Mouse (Mus musculus): Measurements from ENCODE around the gene 1810055G02Rik.

1810055G02Rik gene

DNA sequence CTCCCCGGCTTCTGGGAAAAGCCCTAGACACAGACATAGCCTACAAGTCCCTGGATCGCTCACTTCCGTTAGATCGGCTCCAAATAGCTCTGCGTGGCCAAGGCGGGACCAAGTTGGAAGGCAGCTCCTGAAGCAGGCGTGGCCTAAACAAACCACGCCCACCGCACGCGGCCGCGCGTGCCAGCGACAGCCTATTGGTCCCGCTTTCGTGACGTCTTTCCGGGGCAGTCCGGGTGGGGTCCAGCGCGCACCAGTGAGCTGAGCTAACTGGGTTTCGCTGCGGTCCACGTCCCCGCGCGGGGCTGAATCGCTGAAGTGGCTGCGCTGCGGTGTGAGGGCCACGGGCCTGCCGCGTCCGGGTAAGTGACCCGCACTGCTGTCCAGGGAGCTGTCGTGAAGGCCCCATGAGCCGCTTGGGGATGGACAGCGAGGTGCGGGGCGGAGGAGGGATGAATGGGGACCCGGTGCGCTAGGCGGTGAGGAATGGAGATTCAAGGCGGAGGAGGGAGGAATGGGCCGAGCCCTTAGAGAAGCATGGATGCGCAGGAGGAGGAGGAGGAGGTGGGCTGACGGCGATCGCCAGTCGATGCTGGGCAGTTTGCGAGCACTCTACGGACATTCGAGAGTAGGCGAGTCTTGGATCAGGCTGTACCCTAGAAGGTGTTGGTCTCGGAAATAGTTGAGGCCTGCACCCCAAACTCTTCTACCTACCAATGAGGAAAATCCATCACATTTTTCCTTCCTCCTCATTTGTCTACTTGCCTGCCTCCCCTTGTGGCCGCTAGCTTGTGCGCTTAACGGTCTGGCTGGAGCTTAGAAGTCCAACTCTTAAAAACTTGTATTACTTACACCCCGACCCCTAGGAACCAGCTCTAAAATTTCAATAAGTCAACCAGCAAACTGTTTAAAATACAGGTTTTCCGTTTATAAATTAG is at the start of gene 1810055G02Rik:
1810055G02Rik (plus strand) TSS at position 216 of the 935 bp plus-strand sequence.
- DNase-seq (ENCODE audit: low read depth, low spot score): peak; percentile 99

DNA sequence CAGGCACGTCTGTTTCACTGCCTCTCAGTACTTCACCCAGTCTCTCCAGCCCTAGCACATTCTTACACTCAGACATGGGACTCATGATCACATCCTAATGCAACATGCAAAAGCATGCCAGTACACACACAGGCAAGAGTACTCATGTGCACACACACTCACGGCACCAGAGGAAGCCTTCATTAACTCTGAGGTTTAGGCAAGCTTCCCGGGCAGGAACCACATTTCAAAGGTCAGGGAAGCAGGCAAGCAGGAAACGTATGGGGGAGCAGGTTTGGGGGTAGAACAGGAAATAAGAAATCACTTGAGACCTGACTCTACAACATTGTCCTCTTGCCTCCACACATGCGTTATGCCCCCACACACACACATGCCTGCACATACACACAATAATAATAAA is 42.6 kb upstream of the 1810055G02Rik start:
- DNase-seq (ENCODE audit: low read depth, low spot score): no peak

DNA sequence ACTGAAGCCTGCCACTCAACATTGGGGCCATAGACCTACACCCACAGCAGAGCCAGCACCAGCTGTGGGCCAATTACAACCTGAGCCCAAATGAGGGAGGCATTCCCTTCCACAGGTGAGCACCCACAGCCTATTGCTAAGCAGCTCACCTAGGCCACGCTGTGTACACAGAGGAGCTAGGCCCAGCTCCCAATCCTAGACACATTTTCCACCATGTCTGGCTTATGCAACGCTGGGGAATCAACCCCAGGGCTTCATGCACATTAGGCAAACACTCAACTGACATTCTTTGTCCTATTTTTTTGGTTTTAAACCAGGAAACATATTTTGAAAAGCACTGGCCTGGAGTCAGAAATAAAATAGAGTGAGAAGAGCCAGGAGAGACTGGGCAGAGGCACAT is 41.5 kb upstream of the 1810055G02Rik start:
- DNase-seq (ENCODE audit: low read depth, low spot score): no peak

DNA sequence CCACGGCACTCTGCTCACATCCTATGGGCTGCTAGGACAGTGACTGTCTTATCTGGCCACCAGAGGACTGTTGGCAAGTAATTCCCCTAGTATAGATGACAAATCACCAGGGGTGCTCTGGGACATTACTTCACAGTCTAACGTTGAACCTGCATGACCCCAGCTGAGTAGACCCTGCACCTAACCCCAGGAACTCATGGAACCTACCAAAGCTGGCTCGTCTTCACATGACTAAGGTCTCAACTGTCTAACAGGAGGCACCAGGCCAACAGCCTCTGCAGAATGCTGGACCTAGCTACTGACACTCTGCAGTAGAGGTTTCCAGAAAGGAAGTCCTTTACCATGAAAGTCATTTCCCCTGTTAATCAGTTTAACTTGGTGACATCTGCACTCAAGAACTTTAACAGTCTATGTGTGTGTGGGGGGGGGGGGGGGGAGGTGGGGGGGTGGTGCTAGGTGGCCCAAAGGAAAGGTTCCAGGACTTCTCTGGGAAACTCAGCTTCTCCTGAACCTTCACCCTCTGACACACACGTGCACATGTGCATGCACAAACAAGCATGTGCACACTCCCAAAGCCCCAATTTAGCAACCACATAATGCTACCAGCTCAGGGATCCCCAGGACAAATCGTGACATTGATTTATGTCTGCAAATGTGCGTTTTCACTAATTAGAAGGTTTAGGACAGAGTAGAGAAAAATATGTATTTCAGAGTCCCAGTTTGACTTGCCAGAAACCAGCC is 40.8 kb upstream of the 1810055G02Rik start:
- DNase-seq (ENCODE audit: low read depth, low spot score): no peak

DNA sequence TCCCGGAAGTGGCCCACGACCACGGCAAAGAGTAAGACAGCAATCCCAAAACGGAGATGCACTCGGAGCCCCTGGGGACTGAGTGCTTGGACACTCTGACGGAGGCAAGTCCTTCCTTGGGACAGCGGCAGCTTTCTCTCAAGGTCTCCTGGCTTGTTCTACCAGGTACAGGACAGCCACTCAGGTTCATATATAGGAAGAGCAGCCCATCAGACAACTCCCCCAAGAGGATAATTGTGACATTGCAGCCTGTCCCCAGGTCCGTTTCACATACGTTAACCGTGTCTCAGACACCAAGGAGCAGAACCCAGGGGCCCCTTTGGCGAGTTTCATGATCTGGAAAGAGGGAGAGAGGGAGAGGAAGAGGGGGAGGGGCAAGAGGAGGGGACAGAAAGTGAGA is 40.1 kb upstream of the 1810055G02Rik start:
- DNase-seq (ENCODE audit: low read depth, low spot score): no peak

DNA sequence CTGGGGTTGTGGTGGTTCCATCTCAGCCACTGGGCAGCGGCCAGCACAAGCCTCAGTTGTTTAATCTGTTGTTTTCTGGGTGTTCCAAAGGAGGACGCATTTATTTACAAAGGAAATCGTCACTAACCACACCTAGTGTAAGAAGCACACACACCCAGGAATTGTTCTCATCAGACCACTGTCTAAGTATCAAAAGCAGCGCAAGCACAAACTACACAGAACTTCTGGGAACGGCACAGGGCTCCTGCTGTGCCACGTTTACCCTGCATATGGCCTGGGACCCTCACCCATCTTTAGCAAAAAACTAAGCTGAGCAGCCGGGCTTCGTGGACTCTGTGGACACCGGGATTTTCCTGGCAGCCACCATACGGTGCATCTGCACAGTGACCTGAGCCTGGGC is 39.5 kb upstream of the 1810055G02Rik start:
- DNase-seq (ENCODE audit: low read depth, low spot score): no peak

DNA sequence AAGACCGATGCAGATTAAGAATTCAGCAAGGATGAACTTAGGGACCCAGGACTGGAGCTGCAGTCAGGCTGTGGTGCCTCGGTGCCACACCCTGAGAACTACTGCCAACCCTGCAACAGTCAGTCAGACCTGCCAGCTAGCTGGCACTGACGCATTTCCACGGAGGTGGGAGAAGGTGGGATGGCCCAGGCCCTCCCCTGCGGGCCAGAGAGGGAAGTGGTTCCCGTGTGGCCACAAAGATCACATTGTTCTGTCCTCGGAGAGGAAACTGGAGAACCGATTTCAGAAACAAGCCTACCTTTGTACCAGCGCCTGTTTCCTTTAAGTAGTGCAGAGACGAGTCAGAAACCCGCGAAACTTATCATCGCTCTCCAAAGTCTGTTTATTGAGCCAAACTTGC is 39.0 kb upstream of the 1810055G02Rik start:
- DNase-seq (ENCODE audit: low read depth, low spot score): no peak

DNA sequence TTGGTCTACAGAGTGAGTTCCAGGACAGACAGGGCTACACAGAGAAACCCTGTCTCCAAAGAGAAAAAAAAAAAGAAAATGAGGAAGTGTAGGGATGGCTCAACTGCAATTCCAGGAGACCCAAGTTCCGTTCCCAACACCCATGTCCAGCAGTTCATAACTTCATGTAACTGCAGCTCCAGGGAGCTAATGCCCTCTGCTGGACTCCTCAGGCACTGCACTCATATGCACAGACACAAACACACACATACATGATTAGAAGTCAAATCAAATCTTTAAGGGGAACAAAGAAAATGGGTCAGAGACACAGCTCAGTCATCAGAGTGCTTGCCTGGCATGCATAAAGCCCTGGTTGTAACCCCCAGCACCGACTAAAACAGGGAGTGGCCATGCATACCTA is 34.9 kb upstream of the 1810055G02Rik start:
- DNase-seq (ENCODE audit: low read depth, low spot score): no peak

DNA sequence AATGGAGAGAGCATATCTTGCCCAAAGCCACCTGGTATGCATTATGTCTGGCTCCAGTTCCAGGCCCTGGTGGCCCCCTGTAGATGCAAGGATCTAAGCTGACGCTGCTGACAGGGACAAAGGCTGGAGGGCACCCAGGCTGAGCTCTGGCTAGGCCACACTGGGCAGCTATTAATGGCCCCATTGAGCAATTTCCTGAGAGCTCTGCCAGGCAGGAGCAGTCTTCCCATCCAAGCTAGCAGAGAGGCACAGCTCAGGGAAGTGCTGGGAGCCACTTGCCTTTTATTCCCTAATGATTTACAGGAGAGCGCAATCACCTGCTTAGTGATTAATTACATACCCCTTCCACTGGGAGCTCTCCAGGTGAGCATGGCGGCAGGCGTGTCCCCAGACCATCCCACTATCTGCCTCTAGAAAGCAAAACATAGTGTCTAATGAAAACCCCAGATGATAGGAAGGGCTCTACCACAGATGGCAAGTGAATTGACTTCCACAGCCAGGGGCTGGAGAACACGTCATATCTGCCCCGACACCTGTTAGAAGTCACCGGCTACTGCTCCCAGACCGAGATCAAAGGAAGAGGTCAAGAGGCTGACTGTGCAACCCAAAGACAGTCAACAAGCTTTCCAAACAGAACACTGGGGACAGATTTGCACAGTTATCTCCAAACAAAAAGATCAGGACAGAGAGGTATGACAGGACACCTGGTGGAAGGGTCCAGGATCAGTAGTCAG is 33.8 kb upstream of the 1810055G02Rik start:
- no peak for DNase-seq (ENCODE audit: low read depth, low spot score)

DNA sequence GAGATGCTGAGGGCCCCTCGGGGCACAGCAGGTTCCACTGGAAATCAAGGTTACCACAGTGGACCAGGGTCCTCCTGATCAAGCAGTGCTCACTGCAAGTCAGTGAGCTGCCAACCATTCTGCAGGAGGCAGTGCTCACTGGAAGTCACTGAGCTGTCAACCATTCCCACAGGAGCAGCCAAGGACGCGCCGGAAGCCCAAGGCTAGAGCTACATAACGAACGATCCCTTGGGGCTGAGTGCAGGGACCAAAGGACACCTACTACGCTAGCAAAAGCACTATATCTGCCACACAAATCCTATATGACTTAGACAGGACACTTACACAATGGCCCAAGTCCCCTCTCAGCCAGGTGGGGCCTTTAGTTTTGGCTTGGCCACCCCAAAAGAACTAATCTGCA is 27.4 kb upstream of the 1810055G02Rik start:
- no peak for DNase-seq (ENCODE audit: low read depth, low spot score)

DNA sequence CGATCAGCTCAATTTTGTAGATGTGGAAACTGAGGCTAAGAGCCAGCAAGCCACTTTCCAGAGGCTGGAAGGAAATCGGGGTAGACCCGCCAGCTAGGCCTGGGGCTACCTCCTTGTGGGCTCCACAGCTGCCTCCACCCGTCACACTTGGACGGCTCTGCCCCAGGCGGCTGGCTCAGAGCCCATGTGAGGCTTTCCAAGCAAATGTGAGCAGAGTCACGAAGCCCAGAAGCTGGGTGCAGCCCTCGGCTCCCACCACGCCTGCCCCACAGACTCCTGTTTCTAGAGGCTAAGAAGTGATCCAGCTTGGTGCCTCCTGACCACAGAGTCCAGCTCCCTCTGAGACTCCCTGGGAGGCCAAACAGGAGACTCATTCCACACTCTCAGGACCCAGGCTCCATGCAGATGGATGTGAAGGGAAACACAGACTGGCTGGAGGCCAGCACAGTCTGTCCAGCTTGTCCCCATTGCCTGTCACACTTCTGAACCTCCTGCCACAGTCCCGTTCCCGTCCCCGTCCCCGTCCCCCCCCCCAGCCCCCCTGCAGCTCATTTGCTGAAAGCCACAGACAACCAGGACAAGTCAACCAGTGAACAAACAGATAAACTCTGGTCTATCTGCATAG is 26.7 kb upstream of the 1810055G02Rik start:
- DNase-seq (ENCODE audit: low read depth, low spot score): no peak

DNA sequence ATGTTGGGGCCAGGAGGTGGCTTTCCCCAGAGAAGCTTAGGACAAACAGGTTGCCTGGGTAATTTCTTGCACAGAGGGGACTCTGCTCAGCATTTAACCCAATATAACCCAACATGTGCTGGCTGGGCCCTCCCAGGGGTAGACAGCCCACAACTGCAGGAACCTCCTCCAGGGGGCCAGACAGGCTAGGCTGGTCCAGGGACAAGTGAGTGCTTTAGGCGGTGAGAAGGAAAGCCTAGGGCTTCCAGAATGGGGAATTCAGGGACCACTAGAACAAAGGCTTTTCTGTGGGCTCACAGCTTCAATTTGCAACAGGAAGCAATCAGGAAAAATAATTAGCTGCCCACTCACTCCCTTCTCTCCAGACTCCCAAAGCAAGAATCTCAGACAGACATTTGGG is 23.7 kb upstream of the 1810055G02Rik start:
- DNase-seq (ENCODE audit: low read depth, low spot score): no peak

DNA sequence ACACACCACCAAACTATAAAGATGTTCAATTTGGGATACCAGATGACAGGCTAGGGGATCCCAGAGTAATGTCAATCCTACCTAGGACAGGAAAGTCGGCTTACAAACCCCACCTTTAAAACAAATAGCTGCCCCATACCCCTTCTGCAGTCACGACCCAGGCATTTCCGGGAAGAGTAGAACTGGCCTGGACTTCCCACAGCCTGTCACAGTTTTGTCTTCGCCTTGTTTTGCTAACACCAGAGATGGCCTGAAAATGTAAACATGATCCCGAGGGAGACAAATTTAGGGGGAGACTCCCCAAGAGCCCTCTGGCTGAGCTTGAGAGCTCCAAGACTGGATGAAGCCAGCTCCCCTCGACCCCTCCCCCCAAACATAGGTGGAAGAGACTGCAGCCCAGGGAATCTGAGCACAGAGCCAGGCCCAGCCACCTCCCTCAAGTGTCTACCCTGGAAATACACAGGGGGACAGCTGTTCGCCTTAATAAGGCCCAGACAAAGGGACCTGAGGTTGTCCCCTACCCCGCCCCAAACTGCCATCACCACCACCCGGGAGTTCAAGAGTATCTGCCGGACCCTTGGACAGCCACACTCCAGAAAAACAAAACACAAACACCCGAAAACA is 23.0 kb upstream of the 1810055G02Rik start:
- DNase-seq (ENCODE audit: low read depth, low spot score): no peak

DNA sequence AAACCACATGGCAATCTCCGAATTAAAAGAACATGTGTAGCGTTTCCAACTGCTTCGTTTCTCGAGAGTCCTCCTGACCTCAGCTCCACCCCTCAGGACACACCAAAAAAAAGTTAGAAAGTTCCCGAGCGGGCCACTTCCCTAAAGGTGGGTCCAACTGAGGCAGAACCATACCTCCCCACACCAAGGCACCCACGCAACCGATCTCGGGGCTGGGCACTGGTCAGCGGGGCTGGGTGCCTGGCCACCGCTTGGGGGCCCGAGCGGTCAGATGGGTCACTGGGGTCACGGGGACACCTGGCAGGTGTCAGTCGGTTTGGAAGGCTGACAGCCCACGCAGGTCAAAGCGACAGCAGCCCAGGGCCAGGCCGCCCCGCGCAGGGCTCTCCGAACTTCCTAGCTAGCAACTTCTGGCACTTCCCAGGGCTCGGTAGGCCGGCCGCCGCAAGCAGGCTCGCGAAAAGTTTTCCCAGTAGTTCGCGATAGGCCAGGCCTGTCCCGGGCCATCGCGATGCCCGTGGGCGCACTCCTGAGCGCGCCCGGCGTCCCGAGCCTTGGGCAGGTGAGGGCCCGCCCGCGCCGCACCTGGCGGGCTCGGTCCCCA is 22.4 kb upstream of the 1810055G02Rik start:
- no peak for DNase-seq (ENCODE audit: low read depth, low spot score)

DNA sequence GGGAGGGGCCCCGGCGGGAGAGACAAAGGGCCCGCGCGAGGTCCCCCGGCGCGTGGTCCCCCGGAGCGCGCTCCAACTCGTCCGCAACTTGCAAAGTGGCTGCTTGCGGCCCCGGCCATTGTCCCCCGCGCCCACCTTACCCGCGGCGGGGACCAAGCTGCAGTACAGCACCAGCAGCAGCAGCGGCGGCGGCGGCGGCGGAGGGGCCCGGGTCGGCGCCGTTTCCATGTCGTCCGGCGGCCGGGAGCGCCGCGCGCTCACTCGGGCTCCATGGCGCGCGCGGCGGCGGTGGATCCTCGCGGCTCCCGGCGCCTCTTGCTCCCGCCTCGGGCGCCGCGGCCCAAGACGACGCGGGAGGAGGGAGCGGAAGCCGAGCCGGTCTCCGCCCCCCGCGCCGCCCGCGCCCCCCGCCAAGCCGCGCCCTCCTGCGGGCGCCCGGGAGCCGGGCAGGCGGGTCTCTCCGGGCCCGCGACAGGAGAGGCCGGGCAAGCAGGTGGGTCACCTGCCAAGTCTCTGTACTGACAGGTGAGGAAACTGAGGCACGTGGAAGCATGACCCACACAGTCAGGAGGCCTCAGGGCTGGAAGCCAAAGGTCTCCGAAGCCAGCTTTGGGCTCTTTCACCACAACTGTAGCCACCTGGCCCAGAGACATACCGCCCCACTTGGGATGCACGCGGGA is 21.7 kb upstream of the 1810055G02Rik start, which contains the start of gene Lrp5:
Lrp5 (minus strand) TSS at position 350 of the 680 bp plus-strand sequence.
- no peak for DNase-seq (ENCODE audit: low read depth, low spot score)

DNA sequence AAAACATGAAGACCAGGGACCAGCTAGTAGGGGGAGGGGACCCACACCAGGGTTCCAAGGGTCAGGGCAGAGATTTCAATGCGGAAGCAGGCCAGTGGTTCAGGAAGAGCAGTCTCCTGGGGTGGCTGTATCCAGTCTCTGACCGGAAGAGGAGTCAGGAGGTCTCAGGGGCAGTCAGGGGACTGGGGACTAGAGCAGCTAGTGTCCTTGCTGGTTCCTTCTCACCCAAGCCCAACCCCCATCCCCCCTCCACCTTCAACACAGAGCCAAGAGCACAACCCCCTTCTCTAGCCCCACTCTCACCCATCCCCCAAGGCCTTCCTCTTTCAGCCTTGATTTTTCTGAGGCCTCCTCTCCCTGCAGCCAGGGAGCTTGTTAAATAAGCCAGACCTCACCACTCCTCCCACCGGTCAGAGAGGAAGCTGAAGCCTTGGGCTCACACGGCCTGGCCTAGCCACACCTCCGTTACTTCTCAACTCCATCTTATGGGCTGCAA is 20.4 kb upstream of the 1810055G02Rik start:
- no peak for DNase-seq (ENCODE audit: low read depth, low spot score)

DNA sequence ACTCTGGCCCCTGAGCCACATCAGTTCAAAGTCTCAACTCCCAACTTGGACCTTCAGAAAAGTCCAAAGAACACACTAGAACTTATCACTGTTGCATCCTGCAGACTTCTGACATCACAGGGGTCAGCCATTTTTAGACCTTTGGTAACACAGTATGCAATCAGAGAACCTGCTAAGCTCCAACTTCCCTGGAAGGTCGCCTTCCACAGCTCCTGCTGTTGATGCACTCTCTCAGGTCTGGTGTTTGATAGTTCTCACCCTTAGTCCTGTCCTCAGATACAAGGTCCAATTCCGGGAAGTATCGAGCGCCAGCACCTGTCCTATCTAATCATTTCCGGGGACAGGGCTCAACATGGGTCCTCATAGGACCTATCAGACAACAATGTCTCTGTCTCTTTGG is 16.8 kb upstream of the 1810055G02Rik start:
- DNase-seq (ENCODE audit: low read depth, low spot score): no peak

DNA sequence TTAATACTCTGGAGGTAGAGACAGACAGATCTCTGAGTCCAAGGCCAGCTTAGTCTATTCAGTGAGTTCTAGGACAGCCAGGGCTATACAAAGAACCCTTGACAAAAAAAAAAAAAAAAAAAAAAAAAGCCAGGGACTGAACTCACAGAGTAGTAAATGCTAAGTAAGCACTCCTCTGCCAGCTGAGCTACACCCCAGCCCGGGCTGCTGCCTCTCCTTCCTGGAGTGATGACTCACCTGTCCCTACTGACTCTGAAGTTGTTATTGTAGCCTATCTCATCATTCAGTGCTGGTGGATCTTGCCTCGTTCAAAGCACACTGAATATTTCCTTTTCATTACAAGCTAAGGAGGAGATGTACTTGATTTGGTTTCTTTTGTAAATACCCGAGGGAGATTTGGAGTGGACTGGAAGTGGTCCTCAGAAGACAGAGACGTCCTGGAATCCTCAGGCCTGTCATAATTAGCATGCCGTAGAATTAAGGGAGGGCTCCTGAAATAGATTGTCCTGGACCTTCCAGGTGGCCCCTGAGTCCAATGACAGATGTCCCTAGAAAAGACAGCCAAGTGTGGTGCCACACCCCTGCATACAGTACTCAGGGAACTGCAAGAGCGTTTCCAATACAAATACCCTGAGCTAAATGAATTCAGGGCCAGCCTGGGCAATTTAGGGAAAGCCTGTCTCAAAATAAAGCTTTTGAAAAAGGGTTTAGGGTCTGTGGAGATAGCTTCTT is 15.5 kb upstream of the 1810055G02Rik start:
- no peak for DNase-seq (ENCODE audit: low read depth, low spot score)

DNA sequence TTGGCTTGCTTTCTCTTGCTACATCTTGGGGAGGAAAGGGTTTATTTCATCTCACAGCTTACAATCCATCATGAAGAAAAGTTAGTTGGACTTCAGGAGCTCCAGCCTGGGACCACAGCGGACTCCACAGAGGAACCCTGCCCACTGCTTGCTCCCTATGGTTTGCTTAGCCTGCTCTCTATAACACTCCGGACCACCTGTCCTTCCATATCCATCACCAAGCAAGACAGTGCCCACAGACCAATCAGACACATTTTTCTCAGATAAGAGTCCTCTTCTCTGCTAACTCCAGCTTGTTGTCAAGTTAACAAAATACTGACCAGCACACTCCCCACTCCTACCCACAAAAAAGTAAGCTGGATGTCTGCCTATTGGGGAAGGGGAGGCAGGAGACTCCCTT is 13.6 kb upstream of the 1810055G02Rik start:
- no peak for DNase-seq (ENCODE audit: low read depth, low spot score)

Measured in WW6 (cell line).